Mouse (Mus musculus): ENCODE measurements around the gene Ampd1. TPM values are rescaled to one million over a fixed set of nuclear protein-coding genes. Genes with fewer than 3 reads are reported as not detected.
A peak's percentile ranks its signal among the peaks of the same experiment; 100 is the strongest.

Gene Ampd1
- 0.56 TPM in 1 of 2 replicates, not detected in the other for polyA plus RNA-seq (2014; fragmentation: Nextera tagmentation; extraction: Ambion mirVana)

DNA sequence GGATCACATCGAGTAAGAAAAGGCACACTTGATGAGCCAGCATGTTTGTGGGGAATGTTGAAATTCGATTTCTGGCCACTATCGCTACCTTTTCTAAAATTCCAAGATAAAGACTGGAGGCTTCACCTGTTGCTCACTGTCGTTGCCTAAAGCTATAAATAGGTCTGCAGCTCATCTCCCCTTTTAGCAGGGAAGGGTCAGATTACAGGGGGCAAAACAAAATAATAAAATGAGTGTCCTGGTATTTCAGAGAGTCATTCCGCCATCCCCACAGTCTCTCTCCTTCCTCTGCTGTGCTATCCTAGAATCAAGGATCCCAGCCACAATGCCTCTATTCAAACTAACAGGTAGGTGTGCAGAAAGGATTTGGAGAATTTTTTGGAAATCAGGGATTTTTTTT, at the start of gene Ampd1:
Gene Ampd1, plus strand, starts transcription at position 244 of the 400 bp plus-strand sequence.
- 68% methylated on average over 5 of the region's 5 CpGs for WGBS
- Histone ChIP-seq H3K9me3 (replicated peaks; ENCODE audit: control insufficient read depth, low read length) (no peaks in the 10 kb centered on the region), H3K4me1 (ENCODE audit: control insufficient read depth, insufficient read depth, low read length) (no peaks in the 10 kb centered on the region), H3K36me3 (replicated peaks; ENCODE audit: control insufficient read depth, insufficient read depth, low read depth, low read length) (no peaks in the 10 kb centered on the region), H3K4me2 (ENCODE audit: low read depth, low read length) (no peak within 1 kb of the TSS), H3K4me3 (ENCODE audit: low read depth, low read length) (no peak within 1 kb of the TSS), H3K9ac (replicated peaks; ENCODE audit: low read length) (no peak within 1 kb of the TSS), H3K27me3 (ENCODE audit: control insufficient read depth, insufficient read depth, low read length) (no peaks in the 10 kb centered on the region), H3K27ac (replicated peaks; ENCODE audit: low read depth, low read length) (no peak within 1 kb of the TSS)
- DNase-seq (ENCODE audit: low spot score) = no peak
- no peak for ATAC-seq (replicated peaks; ENCODE audit: insufficient number of reproducible peaks, low FRiP score, low TSS enrichment, low read depth)

DNA sequence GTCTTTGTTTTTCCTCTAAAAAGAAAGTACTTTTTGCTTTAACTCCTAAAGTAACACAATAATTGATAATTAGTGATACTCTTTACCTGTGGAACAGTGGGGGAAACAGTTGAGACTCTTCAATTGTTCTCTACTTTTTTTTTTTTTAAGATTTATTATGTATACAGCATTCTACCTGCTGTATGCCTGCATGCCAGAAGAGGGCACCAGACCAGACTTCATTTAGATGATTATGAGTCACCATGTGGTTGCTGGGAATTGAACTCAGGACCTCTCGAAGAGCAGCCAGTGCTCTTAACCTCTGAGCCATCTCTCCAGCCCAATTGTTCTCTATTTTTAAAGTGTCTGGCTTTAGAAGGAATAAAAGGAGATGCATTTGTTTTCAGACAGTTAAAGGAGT, 47.6 kb upstream of the Ampd1 start:
- Histone ChIP-seq H3K4me1 (ENCODE audit: control insufficient read depth, insufficient read depth, low read length) (no peaks in the 10 kb centered on the region), H3K36me3 (replicated peaks; ENCODE audit: control insufficient read depth, insufficient read depth, low read depth, low read length) (peaks cover 2% of the 10 kb centered on the region; the same call in 1 of the 2 replicates), H3K9ac (replicated peaks; ENCODE audit: low read length) (no peak overlapping the region), H3K4me3 (ENCODE audit: low read depth, low read length) (no peak overlapping the region), H3K27ac (replicated peaks; ENCODE audit: low read depth, low read length) (no peak overlapping the region), H3K4me2 (ENCODE audit: low read depth, low read length) (no peak overlapping the region), H3K9me3 (replicated peaks; ENCODE audit: control insufficient read depth, low read length) (no peaks in the 10 kb centered on the region), H3K27me3 (ENCODE audit: control insufficient read depth, insufficient read depth, low read length) (no peaks in the 10 kb centered on the region)
- no peak for ATAC-seq (replicated peaks; ENCODE audit: insufficient number of reproducible peaks, low FRiP score, low TSS enrichment, low read depth)
- 94% methylated on average over 1 of the region's 1 CpGs for WGBS
- DNase-seq (ENCODE audit: low spot score) = no peak

DNA sequence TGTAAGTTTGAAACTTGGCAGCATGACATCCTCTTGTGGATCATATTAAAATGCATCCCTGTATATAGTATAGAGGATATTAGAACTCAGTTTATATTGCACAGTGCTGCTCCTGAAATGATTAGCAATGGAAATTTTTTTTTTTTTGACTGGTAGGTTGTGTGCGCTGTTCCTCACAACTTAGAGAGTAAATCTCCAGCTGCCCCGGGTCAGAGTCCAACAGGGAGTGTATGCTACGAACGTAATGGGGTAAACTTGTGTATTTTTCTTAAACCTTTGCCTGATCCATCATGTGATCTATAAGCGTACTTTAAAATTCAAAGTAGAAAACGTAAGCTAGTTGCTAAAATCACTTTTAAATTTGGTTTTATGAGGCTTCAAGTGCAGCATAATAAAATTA, 33.5 kb upstream of the Ampd1 start:
- Histone ChIP-seq H3K27me3 (ENCODE audit: control insufficient read depth, insufficient read depth, low read length) (no peaks in the 10 kb centered on the region), H3K4me2 (ENCODE audit: low read depth, low read length) (no peak overlapping the region), H3K9ac (replicated peaks; ENCODE audit: low read length) (no peak overlapping the region), H3K36me3 (replicated peaks; ENCODE audit: control insufficient read depth, insufficient read depth, low read depth, low read length) (peaks cover 7% of the 10 kb centered on the region), H3K4me1 (ENCODE audit: control insufficient read depth, insufficient read depth, low read length) (no peaks in the 10 kb centered on the region), H3K4me3 (ENCODE audit: low read depth, low read length) (no peak overlapping the region), H3K27ac (replicated peaks; ENCODE audit: low read depth, low read length) (no peak overlapping the region), H3K9me3 (replicated peaks; ENCODE audit: control insufficient read depth, low read length) (no peaks in the 10 kb centered on the region)
- no peak for DNase-seq (ENCODE audit: low spot score)
- no peak for ATAC-seq (replicated peaks; ENCODE audit: insufficient number of reproducible peaks, low FRiP score, low TSS enrichment, low read depth)
- WGBS = 92% methylated on average over 6 of the region's 6 CpGs

DNA sequence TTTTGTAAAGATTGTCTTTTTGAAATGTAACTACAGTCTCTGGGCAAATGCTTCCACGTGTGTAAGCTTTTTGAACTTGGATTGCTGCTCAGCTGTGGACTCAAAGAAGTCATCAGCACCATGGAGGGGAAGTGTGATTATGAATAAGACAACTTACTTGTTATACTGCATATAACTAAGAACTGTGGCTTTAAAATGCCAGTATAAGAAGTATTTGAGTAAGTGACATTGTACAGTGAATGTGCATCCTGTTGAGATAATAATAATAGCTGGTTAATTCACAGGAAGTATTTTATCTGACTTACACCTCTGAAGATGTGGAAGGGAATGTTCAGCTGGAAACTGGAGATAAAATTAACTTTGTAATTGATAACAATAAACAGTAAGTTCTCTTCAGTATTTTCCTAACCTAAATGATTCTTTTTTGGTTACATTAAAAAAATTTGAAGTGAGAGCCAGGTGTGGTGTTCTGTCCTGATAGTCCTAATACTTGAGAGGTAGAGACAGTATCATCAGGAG, 32.9 kb upstream of the Ampd1 start:
- ATAC-seq (replicated peaks; ENCODE audit: insufficient number of reproducible peaks, low FRiP score, low TSS enrichment, low read depth) = no peak
- H3K36me3 ChIP-seq (replicated peaks; ENCODE audit: control insufficient read depth, insufficient read depth, low read depth, low read length) = peaks cover 10% of the 10 kb centered on the region

DNA sequence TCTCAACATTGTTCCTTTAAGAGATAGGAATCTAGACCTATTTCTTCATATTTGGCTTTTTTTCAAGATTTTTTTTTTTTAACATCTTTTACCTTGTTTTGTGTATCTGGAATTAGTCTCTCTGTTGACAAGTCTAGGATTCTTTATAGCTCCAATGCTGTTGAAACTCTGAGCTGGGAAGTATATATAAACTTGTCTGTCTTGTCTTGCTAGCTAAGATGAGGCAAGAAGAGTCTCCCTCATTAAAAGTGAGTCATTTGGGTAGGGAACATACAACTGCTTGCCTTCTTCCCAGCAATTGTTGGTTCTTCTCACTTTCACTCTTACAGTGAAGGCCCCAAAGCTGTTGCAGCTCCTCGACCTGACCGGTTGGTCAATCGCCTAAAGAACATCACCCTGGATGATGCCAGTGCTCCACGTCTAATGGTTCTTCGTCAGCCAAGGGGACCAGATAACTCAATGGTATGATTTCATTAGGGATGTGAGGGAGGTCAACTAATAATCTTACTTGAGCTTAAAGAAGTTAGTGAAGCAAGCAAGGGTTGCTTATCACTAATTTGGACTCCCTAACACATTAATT, 17.7 kb upstream of the Ampd1 start:
- Histone ChIP-seq H3K9ac (replicated peaks; ENCODE audit: low read length) (no peak overlapping the region), H3K9me3 (replicated peaks; ENCODE audit: control insufficient read depth, low read length) (no peaks in the 10 kb centered on the region), H3K27me3 (ENCODE audit: control insufficient read depth, insufficient read depth, low read length) (no peaks in the 10 kb centered on the region), H3K4me3 (ENCODE audit: low read depth, low read length) (no peak overlapping the region), H3K4me2 (ENCODE audit: low read depth, low read length) (no peak overlapping the region), H3K4me1 (ENCODE audit: control insufficient read depth, insufficient read depth, low read length) (no peaks in the 10 kb centered on the region), H3K27ac (replicated peaks; ENCODE audit: low read depth, low read length) (no peak overlapping the region), H3K36me3 (replicated peaks; ENCODE audit: control insufficient read depth, insufficient read depth, low read depth, low read length) (peaks cover 5% of the 10 kb centered on the region)
- 82% methylated on average over 5 of the region's 5 CpGs for WGBS
- DNase-seq (ENCODE audit: low spot score) = no peak
- no peak for ATAC-seq (replicated peaks; ENCODE audit: insufficient number of reproducible peaks, low FRiP score, low TSS enrichment, low read depth)

More for the DNA sequence above, 32.9 kb upstream of the Ampd1 start:
- Histone ChIP-seq H3K4me1 (ENCODE audit: control insufficient read depth, insufficient read depth, low read length) (no peaks in the 10 kb centered on the region), H3K9ac (replicated peaks; ENCODE audit: low read length) (no peak overlapping the region), H3K9me3 (replicated peaks; ENCODE audit: control insufficient read depth, low read length) (no peaks in the 10 kb centered on the region), H3K4me3 (ENCODE audit: low read depth, low read length) (no peak overlapping the region), H3K4me2 (ENCODE audit: low read depth, low read length) (no peak overlapping the region), H3K27me3 (ENCODE audit: control insufficient read depth, insufficient read depth, low read length) (no peaks in the 10 kb centered on the region), H3K27ac (replicated peaks; ENCODE audit: low read depth, low read length) (no peak overlapping the region)
- WGBS = 84% methylated on average over 1 of the region's 1 CpGs
- DNase-seq (ENCODE audit: low spot score) = no peak

DNA sequence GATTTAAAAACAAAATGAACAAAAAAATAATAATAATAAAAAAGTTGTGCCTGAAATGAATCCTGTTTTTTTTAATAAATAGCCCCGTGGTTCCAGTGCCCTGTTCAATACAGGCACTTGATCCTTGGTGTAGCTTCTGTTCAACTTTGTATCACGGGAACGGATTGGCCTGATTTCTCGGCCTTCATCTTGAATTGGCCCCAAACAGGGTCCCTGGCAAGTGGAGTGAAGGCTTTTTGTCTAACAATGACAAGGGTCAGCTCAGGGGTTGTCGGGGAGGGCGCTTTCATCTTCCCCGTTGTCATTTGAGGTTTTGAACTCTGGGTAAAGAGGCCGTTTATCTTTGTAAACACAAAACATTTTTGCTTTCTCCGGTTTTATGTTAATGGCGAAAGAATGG, 16.1 kb upstream of the Ampd1 start:
- ATAC-seq (replicated peaks; ENCODE audit: insufficient number of reproducible peaks, low FRiP score, low TSS enrichment, low read depth) = peak; percentile 61
- no peaks in the 10 kb centered on the region for H3K27me3 ChIP-seq (ENCODE audit: control insufficient read depth, insufficient read depth, low read length)
- 5% methylated on average over 10 of the region's 10 CpGs for WGBS
- DNase-seq (ENCODE audit: low spot score) = no peak
- peak overlapping the region; percentile 53 for H3K4me3 ChIP-seq (ENCODE audit: low read depth, low read length)
- H3K9ac ChIP-seq (replicated peaks; ENCODE audit: low read length) = 0 out of 2 replicates have a peak overlapping the region, but pooled peaks have one; percentile 35
- H3K36me3 ChIP-seq (replicated peaks; ENCODE audit: control insufficient read depth, insufficient read depth, low read depth, low read length) = peaks cover 7% of the 10 kb centered on the region
- peak overlapping the region; percentile 11 for H3K4me2 ChIP-seq (ENCODE audit: low read depth, low read length)
- no peaks in the 10 kb centered on the region for H3K9me3 ChIP-seq (replicated peaks; ENCODE audit: control insufficient read depth, low read length)
- H3K27ac ChIP-seq (replicated peaks; ENCODE audit: low read depth, low read length) = no peak overlapping the region
- H3K4me1 ChIP-seq (ENCODE audit: control insufficient read depth, insufficient read depth, low read length) = no peaks in the 10 kb centered on the region

DNA sequence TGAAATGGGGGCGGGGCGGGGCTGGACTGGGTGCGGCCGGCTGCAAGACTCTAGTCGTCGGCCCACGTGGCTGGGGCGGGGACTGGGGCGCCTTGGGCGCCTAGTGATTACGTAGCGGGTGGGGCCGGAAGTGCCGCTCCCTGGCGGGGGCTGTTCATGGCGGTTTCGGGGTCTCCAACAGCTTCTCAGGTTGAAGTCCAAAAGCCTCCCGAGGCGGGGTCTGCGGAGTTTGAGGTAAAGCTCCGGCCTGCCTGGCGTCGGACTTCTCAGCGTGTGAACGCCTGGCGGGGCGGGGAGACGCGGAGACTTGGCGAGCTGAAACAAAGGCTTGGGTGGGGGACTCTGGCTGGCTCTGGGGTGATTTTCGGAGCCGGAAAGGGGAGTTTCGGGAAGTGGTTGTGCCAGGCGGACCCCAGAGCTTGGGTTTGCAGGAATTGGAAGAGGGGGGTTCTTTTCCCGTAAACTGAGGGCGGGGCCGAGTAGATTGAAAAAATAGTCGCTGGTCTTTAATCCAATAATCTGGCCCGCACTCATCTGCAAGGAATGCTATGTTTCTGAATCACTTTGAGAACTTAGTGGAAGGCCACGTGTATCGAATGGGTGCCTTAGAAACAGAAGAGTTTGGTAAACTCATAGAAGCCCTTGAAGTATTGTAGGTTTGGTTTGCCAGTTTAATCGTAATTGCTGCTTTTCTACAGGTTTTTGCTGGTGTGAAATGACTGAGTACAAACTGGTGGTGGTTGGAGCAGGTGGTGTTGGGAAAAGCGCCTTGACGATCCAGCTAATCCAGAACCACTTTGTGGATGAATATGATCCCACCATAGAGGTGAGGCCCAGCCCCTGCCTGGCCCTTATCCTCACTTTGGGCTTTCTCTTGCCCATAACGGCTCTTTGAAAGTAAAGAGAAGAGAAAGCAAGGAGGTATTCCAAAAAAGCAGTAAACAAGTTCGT, 15.3 kb upstream of the Ampd1 start, which contains the start of gene Nras:
Gene Nras, plus strand, starts transcription at position 79 of the 951 bp plus-strand sequence.
- 3% methylated on average over 46 of the region's 46 CpGs for WGBS
- ATAC-seq (replicated peaks; ENCODE audit: insufficient number of reproducible peaks, low FRiP score, low TSS enrichment, low read depth) = peak; percentile 91
- Histone ChIP-seq H3K36me3 (replicated peaks; ENCODE audit: control insufficient read depth, insufficient read depth, low read depth, low read length) (peaks cover 14% of the 10 kb centered on the region), H3K27me3 (ENCODE audit: control insufficient read depth, insufficient read depth, low read length) (no peaks in the 10 kb centered on the region), H3K9me3 (replicated peaks; ENCODE audit: control insufficient read depth, low read length) (no peaks in the 10 kb centered on the region), H3K9ac (replicated peaks; ENCODE audit: low read length) (peak within 1 kb of the TSS; percentile 81), H3K27ac (replicated peaks; ENCODE audit: low read depth, low read length) (peak within 1 kb of the TSS; percentile 88), H3K4me2 (ENCODE audit: low read depth, low read length) (peak within 1 kb of the TSS; percentile 66), H3K4me3 (ENCODE audit: low read depth, low read length) (peak within 1 kb of the TSS; percentile 53), H3K4me1 (ENCODE audit: control insufficient read depth, insufficient read depth, low read length) (no peaks in the 10 kb centered on the region)
- DNase-seq (ENCODE audit: low spot score) = peak; percentile 97

DNA sequence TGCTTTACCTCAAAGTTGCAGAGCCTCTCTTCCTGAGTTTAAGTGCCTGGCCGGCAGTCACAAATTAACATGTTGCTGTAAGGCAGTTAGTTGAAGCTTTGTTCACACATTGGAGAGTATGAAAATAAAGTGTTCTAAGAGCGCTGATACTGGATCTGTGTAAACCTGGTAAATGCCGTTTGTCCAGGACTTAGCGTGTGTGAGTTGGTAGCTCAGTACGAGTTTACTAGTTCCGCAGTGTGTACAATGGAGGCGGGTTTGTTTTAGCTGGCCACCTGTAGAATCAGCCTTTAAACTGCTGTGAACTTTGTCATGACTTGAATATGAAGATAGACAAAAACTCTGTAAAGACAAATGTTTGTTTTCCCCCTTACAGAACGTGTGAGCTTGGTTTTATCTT, 6.9 kb upstream of the Ampd1 start:
- no peaks in the 10 kb centered on the region for H3K27me3 ChIP-seq (ENCODE audit: control insufficient read depth, insufficient read depth, low read length)
- WGBS = 93% methylated on average over 8 of the region's 8 CpGs
- no peak overlapping the region for H3K4me2 ChIP-seq (ENCODE audit: low read depth, low read length)
- no peak overlapping the region for H3K4me3 ChIP-seq (ENCODE audit: low read depth, low read length)
- no peak overlapping the region for H3K9ac ChIP-seq (replicated peaks; ENCODE audit: low read length)
- H3K36me3 ChIP-seq (replicated peaks; ENCODE audit: control insufficient read depth, insufficient read depth, low read depth, low read length) = peaks cover 15% of the 10 kb centered on the region
- no peak overlapping the region for H3K27ac ChIP-seq (replicated peaks; ENCODE audit: low read depth, low read length)
- H3K9me3 ChIP-seq (replicated peaks; ENCODE audit: control insufficient read depth, low read length) = no peaks in the 10 kb centered on the region
- ATAC-seq (replicated peaks; ENCODE audit: insufficient number of reproducible peaks, low FRiP score, low TSS enrichment, low read depth) = no peak
- H3K4me1 ChIP-seq (ENCODE audit: control insufficient read depth, insufficient read depth, low read length) = no peaks in the 10 kb centered on the region
- no peak for DNase-seq (ENCODE audit: low spot score)

Data from embryonic facial prominence, embryonic 11.5 days (tissue).